Mouse (Mus musculus) liver, embryonic 11.5 days (tissue): Measurements from ENCODE around the gene Erc2. TPM values are rescaled to one million over a fixed set of nuclear protein-coding genes. Genes with fewer than 3 reads are reported as not detected.

Source experiments
- ATAC-seq: fragments of 200-750 bp; cut with Nextera tagmentation; replicated peaks from 2 replicates; pipeline ENCODE4 v1.8.0; 2017; ENCODE audit warnings: moderate number of reproducible peaks, mild to moderate bottlenecking, moderate TSS enrichment, moderate library complexity; ENCODE audit not compliant: low FRiP score
- DNase-seq: peaks from one replicate; pipeline ENCODE4 v3.0.0-alpha.2; 2017; ENCODE audit warnings: low spot score
- H3K27ac ChIP-seq: fragments of 300-500 bp; sonication (generic); 2 replicates; pipeline ENCODE4 v1.5.1; 2014; ENCODE audit warnings: mild to moderate bottlenecking, low read depth, low read length, control low read depth
- H3K27me3 ChIP-seq: fragments of 300-500 bp; sonication (generic); replicated peaks from 2 replicates; pipeline ENCODE4 v1.6.1; 2014; ENCODE audit warnings: low read length, mixed read lengths; ENCODE audit not compliant: control insufficient read depth, insufficient read depth
- H3K36me3 ChIP-seq: fragments of 300-500 bp; sonication (generic); 2 replicates; pipeline ENCODE4 v1.6.1; 2014; ENCODE audit warnings: mild to moderate bottlenecking, low read length, moderate library complexity, mixed read lengths; ENCODE audit not compliant: control insufficient read depth, insufficient read depth
- H3K4me1 ChIP-seq: fragments of 300-500 bp; sonication (generic); replicated peaks from 2 replicates; pipeline ENCODE4 v1.6.1; 2014; ENCODE audit warnings: low read length, mixed read lengths; ENCODE audit not compliant: control insufficient read depth, insufficient read depth
- H3K4me2 ChIP-seq: fragments of 300-500 bp; sonication (generic); 2 replicates; pipeline ENCODE4 v1.6.1; 2014; ENCODE audit warnings: mild to moderate bottlenecking, control low read depth, moderate library complexity
- H3K4me3 ChIP-seq: fragments of 300-500 bp; sonication (generic); 2 replicates; pipeline ENCODE4 v1.5.1; 2014; ENCODE audit warnings: low read depth, low read length, control low read depth
- H3K9ac ChIP-seq: fragments of 300-500 bp; sonication (generic); 2 replicates; pipeline ENCODE4 v1.6.1; 2014; ENCODE audit warnings: low read depth, low read length, control low read depth
- H3K9me3 ChIP-seq: fragments of 300-500 bp; sonication (generic); 2 replicates; pipeline ENCODE4 v1.6.1; 2016; ENCODE audit warnings: low read length, inconsistent platforms, mixed read lengths; ENCODE audit not compliant: control insufficient read depth
- WGBS: fragments of 180-500 bp; shearing (Covaris S2); extraction: QIAGEN DNeasy Blood & Tissue Kit; methylation state at CpG from one replicate; pipeline ENCODE4 v1.1.7; 2014; 5-methylcytosine and 5-hydroxymethylcytosine counted together
- polyA plus RNA-seq: library from polyadenylated mRNA; unstranded; fragments of >200 nt; fragmentation: Nextera tagmentation; extraction: Ambion mirVana; gene quantifications from 2 replicates; pipeline ENCODE4 v1.2.1, GENCODE M21; 2014

Gene Erc2
- polyA plus RNA-seq, 1 experiment from 2014 or later: 1.6 TPM

DNA sequence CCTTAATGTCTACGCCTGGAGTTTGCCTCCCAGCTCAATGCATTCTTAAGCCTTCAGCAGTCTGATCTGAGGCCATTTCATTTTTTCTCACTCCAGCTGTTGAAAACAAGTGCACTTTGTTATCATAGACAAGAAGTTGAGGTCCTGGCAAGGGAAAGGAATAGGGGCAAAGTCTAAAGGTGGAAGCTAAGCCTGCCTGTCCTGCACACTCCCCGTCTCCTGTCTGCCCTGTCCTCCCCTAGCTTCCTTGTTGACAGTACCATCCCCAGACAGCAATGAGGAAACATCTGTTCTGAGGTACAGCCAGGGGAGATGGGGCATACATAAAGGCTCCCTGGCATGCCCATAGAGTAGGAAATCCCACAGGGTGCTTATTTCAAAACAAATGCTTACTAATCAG, 776.7 kb downstream of the Erc2 start:
- H3K27me3 ChIP-seq: no peaks in the 10 kb centered on the region
- no peaks in the 10 kb centered on the region for H3K36me3 ChIP-seq
- H3K4me2 ChIP-seq: no peak overlapping the region

DNA sequence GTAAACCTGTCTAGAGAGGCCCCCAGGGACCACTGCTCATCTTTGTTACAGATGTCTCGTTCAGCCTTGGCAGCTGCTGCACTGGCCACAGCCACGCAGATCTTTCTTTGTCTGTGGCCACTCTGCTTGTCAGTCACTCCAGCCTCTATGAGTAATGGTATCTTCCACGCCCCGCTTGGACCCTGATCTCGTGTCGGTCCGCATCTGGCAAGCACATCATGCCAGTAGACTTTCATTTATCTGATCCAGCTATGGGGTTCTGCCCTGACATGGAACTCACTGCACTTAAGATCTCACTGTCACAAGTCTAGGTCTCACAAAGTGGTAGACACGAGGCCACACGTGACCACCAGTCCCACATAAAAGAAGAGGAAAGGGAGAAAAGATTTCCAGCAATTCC, 777.7 kb downstream of the Erc2 start:
- H3K4me2 ChIP-seq: no peak overlapping the region
- WGBS: 82% methylated on average over 9 of the region's 9 CpGs
- no peak overlapping the region for H3K27ac ChIP-seq
- DNase-seq (no peak), ATAC-seq (no peak)
- no peak overlapping the region for H3K9ac ChIP-seq
- no peaks in the 10 kb centered on the region for H3K9me3 ChIP-seq
- H3K4me1 ChIP-seq: no peaks in the 10 kb centered on the region
- H3K4me3 ChIP-seq: no peak overlapping the region
- no peaks in the 10 kb centered on the region for H3K27me3 ChIP-seq
- H3K36me3 ChIP-seq: no peaks in the 10 kb centered on the region

More for the DNA sequence above, 776.7 kb downstream of the Erc2 start:
- 65% methylated on average over 2 of the region's 2 CpGs for WGBS
- Histone ChIP-seq H3K9ac (no peak overlapping the region), H3K27ac (no peak overlapping the region), H3K4me1 (no peaks in the 10 kb centered on the region), H3K4me3 (no peak overlapping the region), H3K9me3 (no peaks in the 10 kb centered on the region)
- ATAC-seq (no peak), DNase-seq (no peak)

DNA sequence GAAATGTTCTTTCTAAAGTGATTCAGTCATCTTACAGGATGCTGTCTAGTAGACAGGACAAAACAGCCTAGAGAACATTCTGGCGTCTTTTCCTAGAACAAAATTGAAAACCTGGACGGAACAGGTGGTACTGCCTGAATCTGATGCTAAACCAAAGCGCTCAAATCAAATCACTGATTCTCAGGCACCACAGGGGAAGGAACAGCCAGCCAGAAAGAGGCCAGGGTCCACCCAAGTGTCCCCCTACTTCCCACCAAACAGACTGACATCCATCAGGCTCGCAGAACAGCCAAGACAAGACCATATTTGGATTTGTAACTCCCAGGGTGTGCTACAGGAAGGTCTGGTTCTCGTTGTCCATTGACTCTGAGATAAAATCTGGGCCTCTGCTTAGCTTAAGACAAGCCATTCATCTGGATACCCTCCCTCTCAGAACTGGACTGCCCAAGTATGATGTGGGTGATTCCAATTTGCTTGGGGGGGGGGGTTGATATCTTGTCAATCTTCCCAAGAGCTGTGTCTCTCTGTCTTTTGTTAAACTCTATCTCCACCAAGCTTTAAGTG, 783.1 kb downstream of the Erc2 start:
- Histone ChIP-seq H3K9ac (no peak overlapping the region), H3K4me2 (no peak overlapping the region), H3K9me3 (no peaks in the 10 kb centered on the region), H3K27ac (no peak overlapping the region), H3K4me3 (no peak overlapping the region), H3K4me1 (no peaks in the 10 kb centered on the region), H3K27me3 (no peaks in the 10 kb centered on the region), H3K36me3 (no peaks in the 10 kb centered on the region)
- WGBS: 63% methylated on average over 5 of the region's 5 CpGs
- ATAC-seq (no peak), DNase-seq (no peak)

DNA sequence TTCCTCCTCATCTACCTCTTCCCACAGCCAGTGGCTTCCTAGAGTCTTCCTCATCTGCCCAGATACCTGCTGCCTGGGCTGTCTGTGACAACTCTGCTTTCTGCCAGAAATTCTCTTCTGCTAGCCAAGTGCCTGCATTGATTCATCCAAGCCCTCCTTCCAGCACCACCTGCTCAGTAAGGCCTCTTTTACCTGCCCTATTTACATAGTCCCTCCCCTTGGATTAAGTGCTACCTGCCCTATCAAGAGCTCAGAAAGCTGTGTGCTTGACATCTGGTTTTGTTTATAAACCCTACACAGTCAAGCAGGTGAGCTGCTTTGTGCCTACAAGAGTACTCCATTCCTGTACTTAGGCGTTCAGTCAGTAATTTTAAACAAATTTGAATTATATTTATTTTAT, 787.2 kb downstream of the Erc2 start:
- Histone ChIP-seq H3K27ac (no peak overlapping the region), H3K4me1 (no peaks in the 10 kb centered on the region), H3K4me2 (no peak overlapping the region), H3K36me3 (no peaks in the 10 kb centered on the region), H3K9me3 (no peaks in the 10 kb centered on the region), H3K9ac (no peak overlapping the region), H3K4me3 (no peak overlapping the region), H3K27me3 (no peaks in the 10 kb centered on the region)
- DNase-seq: no peak
- WGBS: 82% methylated on average over 1 of the region's 1 CpGs
- no peak for ATAC-seq

DNA sequence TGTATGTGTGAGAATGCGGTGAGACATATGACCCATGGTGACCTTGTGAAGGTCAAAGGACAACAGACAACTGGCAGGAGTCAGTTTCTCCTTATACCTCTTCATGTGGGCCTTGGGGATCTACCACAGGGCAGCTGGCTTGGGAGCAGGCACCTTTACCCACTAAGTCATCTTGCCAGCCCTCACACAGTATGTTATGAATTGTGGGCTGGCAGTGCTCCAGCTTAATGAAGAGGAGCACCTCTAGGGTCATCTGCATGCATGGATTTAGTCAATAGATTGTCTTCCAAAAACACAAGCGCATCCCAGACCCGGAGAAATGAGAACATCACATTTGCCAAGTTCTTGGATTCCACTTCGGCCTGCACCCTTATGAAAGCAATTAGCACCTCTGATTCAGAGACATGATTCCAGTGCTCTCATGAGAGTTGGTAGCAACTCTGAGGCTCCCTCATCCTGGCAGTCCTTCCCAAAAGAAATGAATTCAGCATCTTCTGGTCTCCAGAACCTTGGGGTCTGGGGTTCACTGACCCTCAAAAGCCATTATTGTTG, 787.6 kb downstream of the Erc2 start:
- no peak overlapping the region for H3K9ac ChIP-seq
- 91% methylated on average over 4 of the region's 4 CpGs for WGBS
- H3K9me3 ChIP-seq: no peaks in the 10 kb centered on the region

DNA sequence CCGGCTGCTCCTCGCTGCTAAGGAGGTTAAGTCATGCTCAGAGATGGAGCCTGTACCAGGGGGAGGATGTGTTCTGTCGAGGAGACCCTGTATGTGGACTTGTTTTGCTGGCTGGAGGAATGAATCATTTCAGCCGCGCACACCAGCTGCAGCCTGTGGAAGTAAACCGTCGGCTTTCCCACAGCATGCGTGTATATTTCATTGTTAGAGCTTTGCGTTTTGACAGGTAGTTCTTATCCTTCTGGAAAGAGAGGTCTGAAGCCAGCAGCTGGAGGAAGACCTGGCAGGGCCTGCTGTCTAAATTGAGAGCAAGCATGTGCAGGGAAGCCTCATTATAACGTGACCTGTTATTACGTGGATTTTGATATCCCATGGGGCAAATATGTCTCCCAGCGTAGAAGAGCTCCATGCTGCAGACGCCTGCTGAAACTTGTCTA, 788.6 kb downstream of the Erc2 start:
- H3K9ac ChIP-seq: no peak overlapping the region
- H3K4me2 ChIP-seq: no peak overlapping the region
- H3K27ac ChIP-seq: no peak overlapping the region
- H3K27me3 ChIP-seq: no peaks in the 10 kb centered on the region
- no peaks in the 10 kb centered on the region for H3K9me3 ChIP-seq
- H3K4me1 ChIP-seq: no peaks in the 10 kb centered on the region
- WGBS: 71% methylated on average over 13 of the region's 13 CpGs
- ATAC-seq (no peak), DNase-seq (no peak)
- H3K4me3 ChIP-seq: no peak overlapping the region
- H3K36me3 ChIP-seq: no peaks in the 10 kb centered on the region

More for the DNA sequence above, 787.6 kb downstream of the Erc2 start:
- Histone ChIP-seq H3K27ac (no peak overlapping the region), H3K4me1 (no peaks in the 10 kb centered on the region), H3K4me2 (no peak overlapping the region), H3K4me3 (no peak overlapping the region), H3K36me3 (no peaks in the 10 kb centered on the region), H3K27me3 (no peaks in the 10 kb centered on the region)
- DNase-seq (no peak), ATAC-seq (no peak)

DNA sequence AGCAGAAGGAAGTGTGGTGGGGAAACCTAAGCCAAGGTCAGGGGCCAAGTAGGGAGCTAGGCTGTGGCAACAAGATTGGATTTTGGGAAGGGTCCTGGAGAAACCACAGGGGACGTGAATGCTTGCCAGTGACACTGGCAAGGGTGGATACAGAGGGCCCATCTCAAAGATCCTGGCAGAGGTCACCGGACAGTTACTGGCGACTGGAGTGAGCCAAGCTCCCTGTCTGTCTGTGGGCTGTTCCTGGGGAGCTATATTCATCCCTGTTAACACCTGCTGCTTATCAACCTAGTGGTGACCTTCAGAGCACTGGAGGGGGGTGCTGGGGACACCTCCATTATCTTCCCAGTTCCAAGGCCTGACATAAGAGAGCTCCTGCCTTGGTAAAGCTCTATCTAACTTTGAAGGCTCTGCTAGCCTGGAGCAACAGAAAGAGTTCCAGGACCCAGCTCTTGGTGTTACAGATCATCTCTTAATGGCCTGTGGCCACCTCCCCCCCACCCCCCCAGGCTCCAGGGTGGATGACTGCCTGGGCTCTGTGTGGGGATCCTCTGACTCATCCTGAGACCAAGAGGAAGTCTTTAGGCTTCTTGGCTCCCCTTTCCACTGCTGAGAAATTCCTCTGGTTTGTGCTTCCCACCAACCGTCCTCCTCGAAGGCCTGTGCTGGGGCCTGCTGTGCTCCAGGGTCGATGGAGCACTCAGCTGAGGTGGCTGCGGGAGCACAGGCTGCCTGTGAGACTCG, 790.2 kb downstream of the Erc2 start:
- Histone ChIP-seq H3K4me1 (no peaks in the 10 kb centered on the region), H3K27me3 (no peaks in the 10 kb centered on the region), H3K4me2 (no peak overlapping the region), H3K27ac (no peak overlapping the region), H3K4me3 (no peak overlapping the region), H3K9me3 (no peaks in the 10 kb centered on the region), H3K9ac (no peak overlapping the region), H3K36me3 (no peaks in the 10 kb centered on the region)
- 74% methylated on average over 8 of the region's 8 CpGs for WGBS
- no peak for DNase-seq
- no peak for ATAC-seq

DNA sequence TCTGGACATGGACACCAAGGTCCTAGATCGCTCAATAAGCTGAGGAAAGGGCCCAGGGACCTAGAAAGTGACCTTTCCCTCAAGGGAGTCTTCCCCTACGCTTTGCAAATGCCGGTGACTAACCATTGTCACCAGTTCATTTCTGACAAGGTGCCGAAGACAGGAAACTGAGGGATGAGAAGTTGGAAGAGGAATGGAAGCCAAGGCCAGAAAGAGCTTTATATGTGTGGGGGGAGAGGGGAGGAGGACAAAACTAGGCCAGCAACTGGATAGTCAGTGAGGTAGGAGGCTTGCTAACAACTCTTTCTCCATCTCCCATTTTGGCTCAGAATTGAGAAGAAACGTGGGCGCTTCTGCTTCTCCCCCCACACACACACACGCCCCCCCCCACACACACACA, 791.3 kb downstream of the Erc2 start:
- Histone ChIP-seq H3K27me3 (no peaks in the 10 kb centered on the region), H3K9me3 (no peaks in the 10 kb centered on the region), H3K9ac (no peak overlapping the region), H3K27ac (no peak overlapping the region), H3K4me2 (no peak overlapping the region), H3K36me3 (no peaks in the 10 kb centered on the region), H3K4me3 (no peak overlapping the region), H3K4me1 (no peaks in the 10 kb centered on the region)
- DNase-seq: no peak
- ATAC-seq: no peak
- WGBS: 78% methylated on average over 7 of the region's 7 CpGs

DNA sequence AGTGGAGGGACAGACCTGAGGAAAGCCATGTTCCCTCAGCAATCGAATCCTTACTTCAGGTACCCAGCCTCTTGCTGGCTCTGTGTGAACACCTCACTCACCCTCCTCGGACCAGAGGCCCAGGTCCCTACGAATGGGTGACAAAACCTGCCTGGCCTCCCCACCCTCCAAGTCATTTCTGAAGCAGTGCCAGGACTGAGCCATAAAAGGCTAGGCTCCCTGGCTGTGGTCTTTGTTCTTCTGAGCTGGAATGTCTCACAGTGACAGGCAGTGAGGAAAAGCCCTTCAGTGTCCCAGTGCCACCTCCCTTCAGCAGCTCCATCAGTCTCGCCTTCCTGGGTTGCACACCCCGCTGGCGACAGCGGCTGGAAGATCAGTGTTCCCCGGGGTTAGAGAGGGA, 794.8 kb downstream of the Erc2 start:
- H3K27me3 ChIP-seq: no peaks in the 10 kb centered on the region
- no peaks in the 10 kb centered on the region for H3K9me3 ChIP-seq
- H3K9ac ChIP-seq: no peak overlapping the region
- H3K4me1 ChIP-seq: no peaks in the 10 kb centered on the region
- DNase-seq (no peak), ATAC-seq (no peak)
- no peak overlapping the region for H3K4me3 ChIP-seq
- WGBS: 40% methylated on average over 8 of the region's 8 CpGs
- no peak overlapping the region for H3K4me2 ChIP-seq
- no peak overlapping the region for H3K27ac ChIP-seq
- no peaks in the 10 kb centered on the region for H3K36me3 ChIP-seq
